Mouse (Mus musculus) olfactory bulb, adult 2 months (tissue): ENCODE measurements around the gene Arid3a.

Source experiments
- CTCF ChIP-seq: fragments of 200-500 bp; IDR thresholded peaks from 2 replicates; pipeline ENCODE4 v1.5.1; 2012; ENCODE audit warnings: low read depth, mild to moderate bottlenecking, low read length, moderate library complexity; ENCODE audit not compliant: insufficient read depth
- POLR2A ChIP-seq: fragments of 200-500 bp; IDR thresholded peaks from 2 replicates; pipeline ENCODE4 v1.6.1; 2012; ENCODE audit warnings: mild to moderate bottlenecking, low read depth, low read length, moderate library complexity; ENCODE audit not compliant: insufficient read depth

DNA sequence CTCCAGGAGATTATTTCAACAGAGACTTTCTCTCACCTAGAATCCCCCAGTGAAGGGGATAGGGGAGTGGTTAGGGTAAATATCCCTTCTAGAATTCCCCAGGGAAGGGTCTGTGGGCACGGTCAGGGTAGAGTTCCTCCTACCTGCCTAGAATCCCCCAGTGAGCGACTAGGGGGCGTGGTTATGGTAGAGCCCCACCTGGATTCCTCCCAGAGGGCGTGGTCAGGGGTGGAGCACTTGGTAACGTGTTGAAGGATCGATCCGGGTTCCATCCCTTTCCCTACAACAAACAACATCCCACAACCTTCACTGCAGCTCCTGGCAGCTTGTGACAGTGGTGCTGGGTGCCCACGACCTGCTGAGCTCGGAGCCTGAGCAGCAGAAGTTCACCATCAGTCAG is 46.1 kb upstream of the Arid3a start:
- no peak for TF ChIP-seq CTCF
- TF ChIP-seq POLR2A, result no peak
